28 mouse cellular contexts compared by ENCODE assay signal in the genomic region with DNA sequence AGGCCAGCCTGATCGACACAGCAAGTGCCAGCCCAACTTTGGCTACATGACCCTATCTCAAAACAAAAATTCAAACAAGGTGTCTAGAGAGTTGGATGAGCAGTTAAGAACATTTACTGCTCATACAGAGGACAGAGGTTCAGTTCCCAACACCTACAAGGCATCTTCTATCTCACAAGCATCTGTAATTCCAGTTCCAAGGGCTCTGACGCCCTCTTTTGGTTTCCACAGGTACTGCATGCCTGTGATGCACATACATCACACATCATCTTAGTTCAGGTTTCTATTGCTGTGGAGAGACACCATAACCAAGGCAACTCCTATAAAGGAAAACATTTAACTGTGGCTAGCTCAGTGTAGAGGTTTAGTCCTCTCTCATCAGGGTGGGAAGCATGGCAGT. TPM values are rescaled to one million over a fixed set of nuclear protein-coding genes. Genes with fewer than 3 reads are reported as not detected.
A peak's percentile ranks its signal among the peaks of the same experiment; 100 is the strongest.
DNase-seq lines count a peak whose midpoint lies in the region; ATAC-seq and TF ChIP-seq lines count a peak whose summit lies in the region.
"Had no signal": no experiment of that assay in that cellular context is flagged by ENCODE, and none has a peak within 500 bp of the region (broad histone marks: within the 10 kb centered on the region; RNA-seq: fewer than 3 reads in every experiment).

No protein-coding gene starts in this region.

- no peaks in the 10 kb centered on the region for H3K4me1 ChIP-seq in liver, embryonic 14.5 days (replicated peaks; ENCODE audit: control insufficient read depth in 2 of 2, insufficient read depth in 2 of 2, low read length in 1 of 2)
- no peaks in the 10 kb centered on the region for H3K4me1 ChIP-seq in CH12.LX (ENCODE audit: control insufficient read depth in 1 of 2, insufficient read depth in 2 of 2)
- H3K4me1 ChIP-seq: embryonic facial prominence, embryonic 15.5 days; forebrain, embryonic 15.5 days; limb, embryonic 10.5 days; stomach, embryonic 15.5 days had no signal

- no peak overlapping the region for H3K9ac ChIP-seq in liver, embryonic 14.5 days (replicated peaks)
- H3K9ac ChIP-seq in CH12.LX (ENCODE audit: insufficient read depth, low read depth): no peak overlapping the region
- H3K9ac ChIP-seq: embryonic facial prominence, embryonic 15.5 days; forebrain, embryonic 15.5 days; hindbrain, embryonic 15.5 days; neural tube, embryonic 15.5 days; stomach, embryonic 15.5 days had no signal

- dilution Hi-C loops in CH12.LX (cut with MboI; ENCODE audit: extremely low pct_ligation_motif_present, extremely low pct_unique_long_range_greater_than_20kb, low sequenced_read_pairs): no loop called here

- TF ChIP-seq CTCF in liver, embryonic 14.5 days (IDR thresholded peaks at IDR 0.05; ENCODE audit: low read depth): peak; percentile 27; the same call in 1 of the 2 replicates
- TF ChIP-seq CTCF in CH12.LX (conservative IDR thresholded peaks at IDR 0.05 in 1 of 2, IDR thresholded peaks at IDR 0.05 in 1 of 2; ENCODE audit: low read depth in 2 of 2, low read length in 2 of 2): peak; percentile 18 to 35; a peak in 2 of 4 replicates

- no peak overlapping the region for H3K4me3 ChIP-seq in liver, embryonic 14.5 days (ENCODE audit: insufficient read depth in 1 of 2, low read depth in 2 of 2, low read length in 2 of 2)
- no peak overlapping the region for H3K4me3 ChIP-seq in CH12.LX (replicated peaks in 1 of 3; ENCODE audit: low read depth in 2 of 3, low read length in 2 of 3, poor library complexity in 1 of 3)
- H3K4me3 ChIP-seq: embryonic facial prominence, embryonic 15.5 days; forebrain, embryonic 15.5 days; hindbrain, embryonic 15.5 days; limb, embryonic 10.5 days; neural tube, embryonic 15.5 days; stomach, embryonic 15.5 days had no signal

- in situ Hi-C loops in CH12.LX (cut with MboI; ENCODE audit: low pct_ligation_motif_present, low pct_unique_long_range_greater_than_20kb, low sequenced_read_pairs): no loop called here

- no peaks in the 10 kb centered on the region for H3K36me3 ChIP-seq in liver, embryonic 14.5 days (replicated peaks; ENCODE audit: control insufficient read depth, insufficient read depth, low read depth)
- no peaks in the 10 kb centered on the region for H3K36me3 ChIP-seq in CH12.LX (replicated peaks in 1 of 2; ENCODE audit: control insufficient read depth in 1 of 2, insufficient read depth in 1 of 2, low read length in 1 of 2)
- H3K36me3 ChIP-seq: embryonic facial prominence, embryonic 15.5 days; forebrain, embryonic 15.5 days; G1E; hindbrain, embryonic 15.5 days; limb, embryonic 10.5 days; neural tube, embryonic 15.5 days; stomach, embryonic 15.5 days had no signal

- H3K27me3 ChIP-seq in liver, embryonic 14.5 days (ENCODE audit: control insufficient read depth, insufficient read depth, low read length): no peaks in the 10 kb centered on the region
- H3K27me3 ChIP-seq in CH12.LX (replicated peaks): no peaks in the 10 kb centered on the region
- H3K27me3 ChIP-seq: embryonic facial prominence, embryonic 15.5 days; forebrain, embryonic 15.5 days; hindbrain, embryonic 15.5 days; neural tube, embryonic 15.5 days; stomach, embryonic 15.5 days had no signal

- 40% methylated on average over 2 of the region's 2 CpGs for WGBS in liver, embryonic 14.5 days (ENCODE audit: insufficient replicate concordance)

- H3K79me2 ChIP-seq in CH12.LX (replicated peaks; ENCODE audit: control insufficient read depth, extremely low read depth, insufficient read depth, poor library complexity, severe bottlenecking): no peaks in the 10 kb centered on the region

- H3K9me3 ChIP-seq in liver, embryonic 14.5 days (ENCODE audit: control insufficient read depth, low read length): no peaks in the 10 kb centered on the region
- peaks cover 5% of the 10 kb centered on the region for H3K9me3 ChIP-seq in CH12.LX (replicated peaks; ENCODE audit: low read length)
- H3K9me3 ChIP-seq: embryonic facial prominence, embryonic 15.5 days; forebrain, embryonic 15.5 days; G1E; hindbrain, embryonic 15.5 days; limb, embryonic 10.5 days; neural tube, embryonic 15.5 days; stomach, embryonic 15.5 days had no signal

- intact Hi-C loops in left cerebral cortex, postnatal 25 days (cut with DNase I): no loop called here

- no peak for TF ChIP-seq EP300 in liver, embryonic 14.5 days (IDR thresholded peaks at IDR 0.05; ENCODE audit: low read depth)
- no peak for TF ChIP-seq EP300 in CH12.LX (IDR thresholded peaks at IDR 0.05; ENCODE audit: low read length)

- H3K4me2 ChIP-seq in liver, embryonic 14.5 days (ENCODE audit: low read depth): no peak overlapping the region
- H3K4me2 ChIP-seq in CH12.LX (ENCODE audit: insufficient read depth, low read depth, poor library complexity, severe bottlenecking): no peak overlapping the region
- H3K4me2 ChIP-seq: embryonic facial prominence, embryonic 15.5 days; forebrain, embryonic 15.5 days; hindbrain, embryonic 15.5 days; neural tube, embryonic 15.5 days; stomach, embryonic 15.5 days had no signal

- ATAC-seq in liver, embryonic 14.5 days (ENCODE audit: insufficient read depth): no peak
- ATAC-seq: forebrain, embryonic 15.5 days; intestine, embryonic 16.5 days; midbrain, embryonic 16.5 days had no signal

- DNase-seq in liver, embryonic 14.5 days (ENCODE audit: low read depth in 3 of 3, low spot score in 3 of 3): no peak
- DNase-seq in liver: no peak
- no peak for DNase-seq in CH12.LX (ENCODE audit: extremely low read depth)
- DNase-seq in ES-CJ7 (ENCODE audit: low read depth, low spot score): peak; percentile 60
- peak; percentile 43 for DNase-seq in induced T-regulatory cell, adult 2 months (ENCODE audit: low read depth)
- DNase-seq in cerebellum, adult 18-20 months: no peak
- no peak for DNase-seq in left cerebral cortex, postnatal 25 days (ENCODE audit: low spot score in 2 of 2)
- DNase-seq: adrenal gland, postnatal 14 days; cerebellum, adult 8-10 months; cerebellum, postnatal 36 days; gastrocnemius, postnatal 25 days; heart, adult 18-20 months; kidney, postnatal 4 days; lung, adult 2 months; right cerebral cortex, adult 18-20 months; right cerebral cortex, postnatal 4 days; thymus, adult 18-20 months; thymus, postnatal 4 days had no signal

- TF ChIP-seq RAD21 in CH12.LX (IDR thresholded peaks at IDR 0.05; ENCODE audit: low read depth, low read length): peak; percentile 25

- H3K27ac ChIP-seq in liver, embryonic 14.5 days: no peak overlapping the region
- H3K27ac ChIP-seq in CH12.LX (ENCODE audit: insufficient read depth, low read depth): no peak overlapping the region
- H3K27ac ChIP-seq: embryonic facial prominence, embryonic 15.5 days; forebrain, embryonic 15.5 days; hindbrain, embryonic 15.5 days; limb, embryonic 10.5 days; macrophage; neural tube, embryonic 15.5 days; stomach, embryonic 15.5 days had no signal

- no peak for TF ChIP-seq POLR2A in CH12.LX (IDR thresholded peaks at IDR 0.05; ENCODE audit: low read depth, low read length)

TF ChIP-seq in CH12.LX, 34 proteins besides CTCF, POLR2A, EP300 and RAD21:
- no peak for TF ChIP-seq ZNF384 (IDR thresholded peaks at IDR 0.05; ENCODE audit: low read depth, low read length)

RNA-seq across cellular contexts. Expression of a gene that starts 11.7 kb away (rescaled TPM):
- 4.5 and 5.3 TPM in 2 replicates for polyA plus RNA-seq in liver, embryonic 14.5 days (2012; rRNA removed)
- 7.9 and 8.2 TPM in 2 replicates for polyA plus RNA-seq in liver, embryonic 14.5 days (2014; fragmentation: Nextera tagmentation; extraction: Ambion mirVana)
- total RNA-seq in CH12.LX (2012; rRNA removed) (8.1 and 11.2 TPM in 2 replicates), CH12.LX (2014; rRNA removed) (35.7 and 36.0 TPM in 2 replicates)
- 17.6 and 18.4 TPM in 2 replicates for polyA plus RNA-seq in CH12.LX (2012; ENCODE audit: insufficient read length, low read depth)
- 10 to 100 TPM; 21.0 to 24.6 TPM for total RNA-seq in left cerebral cortex, postnatal 25 days (2021)
- polyA plus RNA-seq: G1E had no signal

Comparison
In these comparisons a context has a peak if more than half of its experiments do, and no peak if none do; other contexts are left out.
1. DNase-seq: peak in ES-CJ7 (single experiment) and induced T-regulatory cell, adult 2 months (single experiment); none in liver, embryonic 14.5 days (0 of 3), liver (single experiment), CH12.LX (single experiment), cerebellum, adult 18-20 months (0 of 2) and left cerebral cortex, postnatal 25 days (0 of 2).